Mouse (Mus musculus) layer of hippocampus, postnatal 14 days (tissue): ENCODE measurements around the gene Clk1. TPM values are rescaled to one million over a fixed set of nuclear protein-coding genes. Genes with fewer than 3 reads are reported as not detected.

ENCODE experiments used
- DNase-seq, 2 experiments: peaks; one replicate each; pipeline ENCODE4 v3.0.0; 2021 to 2022; ENCODE audit warnings: low spot score in 2 of 2, mixed read lengths in 1 of 2
- long read RNA-seq, 2 experiments: library from polyadenylated mRNA; stranded (forward); transcript quantifications; one replicate each; pipeline ENCODE4 v2.0.0; 2021
- total RNA-seq, 2 experiments: library from RNA; stranded (reverse); gene quantifications; 2 replicates each; pipeline ENCODE4 v1.2.3; 2021

Gene Clk1
- 100 to 1,000 TPM; 121 to 136 TPM for total RNA-seq
- long read RNA-seq, experiment 1, full-length matches to known transcripts, result 19 of 29 reads
- long read RNA-seq, experiment 1, partial matches to known transcripts, result 3 of 29 reads
- long read RNA-seq, experiment 1, other reads (novel, unspliced or antisense), result 7 of 29 reads
- long read RNA-seq, experiment 2, full-length matches to known transcripts, result 28 of 34 reads
- long read RNA-seq, experiment 2, partial matches to known transcripts, result 2 of 34 reads
- long read RNA-seq, experiment 2, other reads (novel, unspliced or antisense), result 4 of 34 reads

DNA sequence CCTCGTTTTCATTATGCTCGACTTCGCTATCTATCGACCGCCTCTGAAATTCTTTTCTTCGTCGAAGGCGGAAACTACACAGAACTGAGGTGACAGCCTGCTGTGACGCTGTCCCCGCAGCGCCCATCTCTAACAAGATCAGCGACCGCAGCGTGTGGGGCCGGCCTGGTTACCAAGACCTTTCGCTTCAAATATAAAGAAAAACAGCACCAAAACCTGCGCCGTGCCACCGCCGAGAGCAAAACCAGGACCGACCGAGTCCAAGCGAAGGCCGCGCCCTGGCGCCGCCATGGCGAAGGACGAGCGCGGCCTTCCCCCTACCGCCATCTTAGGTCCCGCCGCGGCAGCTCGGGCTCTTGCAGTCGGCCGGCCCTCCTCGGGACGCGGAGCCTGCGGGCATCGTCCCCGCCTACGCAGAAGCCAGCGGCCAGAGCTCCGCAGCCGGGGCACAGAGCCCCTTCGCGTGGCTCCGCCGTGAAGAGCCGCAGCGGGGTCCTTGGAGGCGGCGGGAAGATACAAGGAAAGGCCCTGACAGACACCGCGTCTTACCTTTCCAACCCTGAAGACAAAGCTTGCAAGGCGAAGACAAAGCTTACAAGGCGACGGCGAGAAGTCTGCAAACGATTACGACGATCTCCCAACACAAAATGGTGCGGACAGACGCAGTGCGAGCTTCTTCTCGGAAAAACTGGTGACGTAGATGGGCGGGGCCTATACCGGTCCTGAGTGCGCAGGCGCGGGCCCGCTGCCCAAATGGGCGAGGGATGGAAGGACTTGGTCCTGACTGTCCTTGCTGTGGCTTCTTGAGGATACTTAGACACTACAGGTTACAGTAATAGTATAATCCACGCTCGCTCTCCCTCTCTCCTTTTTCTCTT is at the start of gene Clk1:
Gene Clk1 (minus strand): TSS at position 696 of the 878 bp plus-strand sequence.
- DNase-seq, result peak; percentile 98

DNA sequence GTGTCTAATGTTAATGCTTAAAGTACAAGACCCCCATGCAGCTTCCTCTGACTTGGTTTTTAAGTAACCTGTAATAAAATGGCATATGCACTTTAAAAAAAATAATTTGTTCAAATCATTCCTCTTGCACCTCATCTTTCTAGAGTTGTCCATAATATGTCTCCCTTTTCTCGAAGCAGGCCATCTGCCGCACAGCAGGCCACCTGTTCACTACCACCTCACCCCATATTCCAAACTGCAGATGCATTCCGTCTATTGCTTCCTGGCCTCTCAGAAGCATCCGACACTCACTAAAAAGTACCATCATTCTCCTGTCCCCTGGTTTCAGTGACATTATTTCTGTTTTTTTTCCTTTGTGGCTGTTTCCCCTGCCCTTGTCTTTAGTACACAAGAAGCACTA is 41.7 kb upstream of the Clk1 start:
- no peak for DNase-seq

DNA sequence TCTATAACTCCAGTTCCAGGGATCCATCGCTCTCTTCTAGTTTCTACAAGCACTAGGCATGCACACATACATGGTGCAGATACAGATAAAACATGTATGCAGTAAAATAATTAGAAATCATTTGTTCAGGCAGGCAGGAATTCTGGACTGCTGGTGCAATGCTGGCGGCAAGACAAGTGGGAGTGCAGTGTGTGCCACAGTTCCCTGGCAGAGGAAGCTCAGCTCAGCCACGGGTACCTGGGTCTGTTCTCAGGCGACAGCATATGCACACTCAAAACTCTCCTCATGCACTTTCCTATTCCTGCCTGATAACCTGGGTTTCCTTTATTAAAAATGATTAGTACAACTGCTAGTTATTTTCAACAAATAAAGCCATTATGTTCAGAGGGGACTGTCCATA is 41.2 kb upstream of the Clk1 start:
- no peak for DNase-seq

DNA sequence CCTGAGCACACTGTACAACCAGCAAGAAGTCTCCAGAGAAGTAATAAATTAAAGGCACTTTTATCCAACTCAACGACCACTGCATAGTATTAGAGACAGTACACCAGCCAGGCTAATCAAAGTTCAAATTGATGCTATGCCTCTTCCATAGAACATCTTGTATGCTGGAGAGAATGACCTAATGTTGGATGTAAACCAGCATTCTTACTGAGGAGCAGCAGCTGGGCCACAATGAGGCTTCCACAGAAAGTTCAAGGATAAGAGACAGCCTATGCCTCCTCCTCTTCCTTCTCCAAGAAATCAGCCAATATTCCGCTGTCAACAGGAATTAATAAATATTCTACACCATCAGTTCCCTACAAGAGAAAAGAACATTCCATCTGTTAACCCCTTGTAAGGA is 40.1 kb upstream of the Clk1 start:
- DNase-seq, result no peak

DNA sequence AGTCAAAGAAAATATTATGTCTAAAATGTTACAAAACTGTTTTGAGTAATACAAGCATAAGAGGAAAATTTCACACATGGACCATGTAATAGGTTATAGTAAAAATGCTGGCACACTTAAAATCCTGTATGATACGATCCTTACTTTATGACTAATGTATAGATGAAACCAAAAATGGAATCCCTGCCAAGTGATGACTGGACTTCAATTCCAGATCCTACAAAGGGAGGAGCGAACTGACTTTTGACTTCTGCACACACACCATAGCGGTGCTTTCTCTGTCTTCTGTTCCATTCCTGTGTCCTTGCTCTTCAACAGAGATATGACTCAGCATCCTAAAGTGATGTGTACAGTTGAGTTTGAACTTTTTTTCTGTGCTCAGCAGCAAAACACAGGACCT is 36.7 kb upstream of the Clk1 start:
- no peak for DNase-seq

DNA sequence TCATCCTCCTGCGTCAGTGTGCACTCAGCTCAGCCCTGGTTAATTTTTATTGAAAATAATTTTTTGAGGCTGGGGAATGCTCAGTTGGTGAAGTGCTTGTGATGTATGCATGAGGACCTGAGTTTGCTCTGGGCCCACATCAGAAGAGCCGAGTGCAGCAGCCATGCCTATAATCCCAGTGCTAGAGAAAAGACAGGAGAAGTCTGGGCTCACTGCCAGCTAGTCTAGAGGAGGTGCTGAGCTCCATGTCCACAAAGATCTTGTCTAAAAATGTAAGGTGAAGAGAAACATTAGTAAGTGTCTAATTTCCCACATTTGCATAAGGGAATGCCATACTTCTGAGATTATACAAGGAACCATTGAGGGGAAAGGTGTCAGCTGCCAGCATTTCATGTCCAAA is 35.0 kb upstream of the Clk1 start:
- no peak for DNase-seq

DNA sequence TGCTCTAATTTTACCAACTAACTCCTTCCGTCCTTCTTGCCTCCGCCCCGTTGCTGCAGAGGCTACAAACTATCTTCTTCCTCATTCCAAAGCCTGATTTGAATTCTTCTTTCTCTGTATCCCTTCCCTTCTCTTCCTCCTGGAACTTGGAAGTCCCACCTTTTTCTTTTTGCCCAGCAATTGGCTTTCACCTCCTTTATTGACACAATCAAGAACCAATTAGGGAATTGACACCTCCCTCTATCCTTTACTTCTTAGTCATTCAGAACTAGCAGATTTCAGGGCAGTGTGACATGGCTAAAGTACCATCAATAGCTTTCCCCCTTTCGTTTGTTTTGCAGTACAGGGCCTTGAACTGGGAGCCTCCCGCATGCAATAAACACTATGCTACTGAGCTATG is 34.3 kb upstream of the Clk1 start:
- no peak for DNase-seq

DNA sequence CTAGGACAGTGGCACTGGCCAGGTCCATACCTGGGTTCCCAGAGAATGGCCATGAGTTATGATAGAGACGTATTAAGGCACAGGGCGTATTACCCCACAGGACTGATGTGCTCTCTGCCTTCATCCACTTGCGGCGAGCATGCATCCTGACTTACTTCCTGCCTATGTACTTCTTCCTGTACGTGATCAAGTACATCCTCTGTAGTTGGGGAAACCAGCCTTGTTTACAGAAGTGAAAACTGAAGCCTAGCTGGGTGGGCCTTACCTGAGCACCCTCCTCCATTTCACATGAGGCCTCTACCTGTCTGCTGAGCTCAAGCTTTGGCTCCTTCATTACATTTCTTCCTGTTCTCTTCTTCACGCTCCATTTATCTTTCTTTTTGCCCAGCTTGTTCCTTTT is 30.4 kb upstream of the Clk1 start:
- no peak for DNase-seq

DNA sequence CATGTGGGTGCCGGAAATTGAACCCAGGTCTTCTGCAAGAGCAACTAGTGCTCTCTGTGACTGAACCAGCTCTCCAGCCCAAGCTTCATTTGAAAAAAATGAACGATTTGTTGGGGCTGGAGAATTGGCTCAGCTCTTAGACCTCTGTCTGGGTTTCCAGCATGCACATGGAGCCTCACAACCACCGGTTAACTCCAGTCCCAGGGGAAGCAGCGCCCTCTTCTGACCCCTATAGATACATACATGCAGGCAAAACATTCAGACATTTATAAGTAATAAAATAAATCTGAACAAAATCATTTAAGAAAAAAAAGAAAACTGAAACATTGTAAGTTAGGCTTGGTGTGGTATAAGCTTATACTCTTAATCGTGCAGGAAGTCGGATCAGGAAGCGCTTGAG is 24.5 kb upstream of the Clk1 start:
- no peak for DNase-seq

DNA sequence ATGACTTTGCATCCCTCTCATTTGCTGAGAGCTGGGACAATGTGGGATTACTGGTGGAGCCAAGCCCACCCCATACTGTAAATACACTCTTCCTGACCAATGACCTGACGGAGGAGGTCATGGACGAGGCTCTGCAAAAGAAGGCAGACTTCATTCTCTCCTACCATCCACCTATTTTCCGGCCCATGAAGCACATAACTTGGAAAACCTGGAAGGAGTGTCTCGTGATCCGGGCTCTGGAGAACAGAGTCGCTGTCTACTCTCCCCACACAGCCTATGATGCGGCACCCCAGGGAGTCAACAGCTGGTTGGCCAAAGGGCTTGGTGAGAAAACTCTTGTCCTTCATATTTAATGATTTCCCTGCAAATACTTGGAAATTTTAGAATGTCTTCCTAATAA is 23.9 kb upstream of the Clk1 start:
- DNase-seq, result no peak

DNA sequence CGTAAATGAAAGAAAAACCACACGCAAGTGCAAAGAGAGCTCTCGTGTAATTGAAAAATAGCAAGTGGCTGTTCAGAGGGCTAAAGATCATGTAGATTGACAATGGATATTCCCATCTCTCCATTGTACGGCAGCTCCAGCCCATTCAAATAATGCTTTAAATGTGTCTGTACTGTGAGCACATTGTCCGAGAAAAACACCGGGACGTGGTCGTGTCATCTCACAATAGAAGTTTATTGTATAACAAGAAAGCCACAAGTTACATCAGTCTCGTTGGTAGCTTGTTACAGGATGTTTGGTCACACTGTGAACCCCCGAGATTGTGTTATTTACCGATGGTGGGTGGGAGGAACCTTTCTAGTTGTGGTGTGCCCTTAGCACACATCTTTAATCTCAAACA is 22.0 kb upstream of the Clk1 start:
- DNase-seq, result no peak

DNA sequence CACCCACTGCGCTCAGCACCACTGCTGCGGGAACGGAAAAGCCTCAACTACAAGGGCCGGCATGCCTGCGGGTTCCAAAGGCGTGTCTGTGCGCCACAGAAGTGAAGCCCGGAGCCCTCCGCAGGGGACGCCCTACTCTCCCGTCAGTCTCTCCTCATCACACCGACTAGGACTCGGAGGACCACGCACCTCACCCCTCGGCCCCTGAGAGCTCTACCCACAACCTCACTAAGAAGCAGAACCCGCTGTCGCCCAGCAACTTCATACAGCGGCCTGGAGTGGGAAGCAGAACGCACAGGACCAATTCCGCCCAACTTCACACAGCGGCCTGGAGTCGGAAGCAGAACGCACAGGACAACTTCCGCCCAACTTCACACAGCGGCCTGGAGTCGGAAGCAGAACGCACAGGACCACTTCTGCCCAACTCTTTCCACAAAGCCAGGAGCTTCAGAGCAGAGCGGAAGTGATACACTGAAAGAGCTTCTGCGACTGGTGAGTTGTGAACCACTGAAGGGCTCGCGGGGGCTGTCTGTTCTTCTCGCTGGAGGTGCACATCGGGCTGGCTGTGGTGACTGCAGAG is 21.4 kb upstream of the Clk1 start, which contains the start of the genes Nif3l1 and Ppil3:
Gene Nif3l1 (plus strand): TSS at position 9 of the 580 bp plus-strand sequence.
Gene Ppil3 (minus strand): TSS at position 344 of the 580 bp plus-strand sequence.
- DNase-seq, result peak; percentile 94

DNA sequence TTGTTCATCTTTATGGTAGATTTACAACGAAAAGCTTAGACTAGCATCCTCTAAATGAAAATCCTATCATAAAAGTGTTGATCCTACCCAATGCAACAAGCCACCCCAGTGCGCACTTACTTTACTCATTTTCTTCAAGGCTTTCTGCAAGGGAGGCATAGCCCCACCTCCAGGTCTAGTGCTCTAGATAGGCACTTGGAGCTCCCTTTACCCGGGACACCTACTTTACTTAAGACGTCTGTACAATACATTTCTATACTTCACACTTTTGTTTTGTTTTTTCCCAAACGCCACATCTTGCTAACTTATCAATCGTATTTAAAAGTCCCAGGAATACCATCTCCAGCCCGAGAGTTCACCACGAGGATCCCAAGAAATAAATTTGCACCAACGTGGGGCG is 20.8 kb upstream of the Clk1 start:
- DNase-seq, result no peak

DNA sequence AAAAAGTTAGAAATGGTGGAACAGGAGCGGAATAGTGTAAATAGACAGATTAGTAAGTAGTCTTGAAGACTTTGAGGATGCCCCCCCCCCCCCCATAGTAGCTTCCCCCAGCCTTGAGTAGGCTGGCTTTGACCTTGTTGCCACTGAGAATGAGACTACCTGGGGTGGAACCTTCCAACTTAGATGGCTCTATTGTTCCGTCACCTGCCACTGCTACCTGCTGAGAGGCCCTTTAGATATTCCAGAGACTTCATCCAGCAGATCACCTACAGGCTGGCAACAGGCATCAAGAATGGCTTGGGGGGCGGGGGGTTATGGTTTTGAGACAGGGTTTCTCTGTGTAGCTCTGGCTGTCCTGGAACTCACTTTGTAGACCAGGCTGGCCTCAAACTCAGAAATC is 685 bp upstream of the Clk1 start:
- no peak for DNase-seq

DNA sequence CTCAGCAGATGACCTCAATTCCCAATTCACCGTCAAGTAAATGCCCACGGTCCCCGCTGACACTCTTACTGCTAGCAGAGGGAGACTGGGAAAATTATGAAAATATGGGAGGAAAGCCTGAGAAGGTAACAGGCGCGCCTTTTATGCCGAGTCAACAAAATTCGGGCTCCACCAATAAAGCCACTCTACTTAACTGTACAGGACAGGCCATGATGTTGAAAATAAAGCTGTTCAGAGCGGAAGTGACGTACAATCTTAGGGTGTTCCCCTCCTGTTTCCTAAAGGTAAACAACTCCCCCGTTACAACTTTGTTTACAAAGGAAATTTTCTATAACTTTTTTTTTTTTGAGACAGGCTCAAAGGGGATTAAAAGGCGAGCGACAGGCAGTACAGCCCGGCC is 987 bp downstream of the Clk1 start:
- DNase-seq, result peak in 1 of 2 experiments; percentile 27

DNA sequence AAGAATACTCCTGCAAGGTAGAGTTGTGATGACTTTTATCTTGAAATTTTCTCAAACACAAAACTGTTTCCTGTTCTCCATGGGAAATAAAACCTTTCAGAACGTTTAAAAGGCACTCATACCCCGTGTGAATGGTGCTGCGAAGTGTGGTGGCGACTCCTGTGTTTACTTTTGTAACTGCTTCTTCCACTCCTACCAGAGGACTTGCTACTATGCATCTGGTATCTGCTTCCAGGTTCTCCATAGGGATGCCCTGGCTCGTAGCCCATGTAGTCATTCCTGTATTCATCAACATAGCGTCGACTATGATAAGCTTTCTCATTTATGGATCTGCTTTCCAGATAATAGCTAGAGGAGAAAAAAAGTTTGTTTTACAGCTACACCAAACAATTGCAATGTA is 2.9 kb downstream of the Clk1 start:
- DNase-seq, result no peak

DNA sequence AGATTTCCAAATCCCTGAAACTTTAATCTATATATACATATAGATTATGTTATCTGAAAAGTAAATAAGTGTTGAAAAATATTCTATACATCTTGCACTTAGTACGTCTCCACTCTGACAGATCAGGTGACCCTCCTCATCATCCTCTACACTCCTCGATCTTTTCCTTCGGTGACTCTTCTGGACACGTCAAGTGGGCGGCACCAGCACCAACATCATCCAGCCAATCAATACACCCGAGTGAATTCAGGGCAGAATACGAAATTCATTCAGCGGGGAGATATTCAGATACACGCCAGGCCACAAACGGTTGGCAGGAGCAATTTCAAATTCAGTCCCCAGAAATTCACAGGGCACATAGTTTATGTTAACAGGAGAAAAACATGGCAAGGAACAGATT is 3.8 kb downstream of the Clk1 start:
- DNase-seq, result no peak

DNA sequence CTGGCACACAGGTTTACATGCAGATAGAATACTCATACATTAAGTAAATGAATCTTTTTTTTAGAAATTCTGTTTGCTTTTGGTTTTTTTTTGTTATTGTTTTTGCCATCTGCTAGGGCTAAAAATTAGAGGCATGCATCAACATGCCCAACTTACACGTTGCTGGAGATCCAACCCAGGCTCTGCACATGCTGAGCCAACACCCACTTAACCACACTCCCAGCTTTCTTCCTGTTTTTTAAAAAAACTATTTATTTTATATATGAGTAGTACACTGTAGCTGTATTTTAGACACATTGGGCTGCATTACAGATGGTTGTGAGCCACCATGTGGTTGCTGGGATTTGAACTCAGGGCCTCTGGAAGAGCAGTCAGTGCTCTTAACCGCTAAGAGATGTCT is 7.8 kb downstream of the Clk1 start:
- no peak for DNase-seq

DNA sequence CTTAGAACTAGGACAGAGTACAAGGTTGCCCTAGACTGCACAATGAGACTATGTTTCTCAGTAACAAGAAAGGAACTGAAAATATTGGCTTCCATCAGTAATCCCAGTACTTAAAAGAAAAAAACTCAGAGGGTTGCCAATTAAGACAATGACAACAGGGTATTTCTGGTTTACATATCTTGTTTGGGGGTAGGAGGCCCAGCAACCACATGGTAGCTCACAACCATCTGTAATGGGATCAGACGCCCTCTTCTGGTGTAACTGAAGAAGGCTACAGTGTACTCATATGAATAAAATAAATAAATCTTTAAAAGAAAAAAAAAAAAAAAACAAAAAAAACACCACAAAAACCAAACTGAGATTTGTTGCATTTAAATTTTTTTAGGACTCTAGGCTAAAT is 8.4 kb downstream of the Clk1 start:
- no peak for DNase-seq

DNA sequence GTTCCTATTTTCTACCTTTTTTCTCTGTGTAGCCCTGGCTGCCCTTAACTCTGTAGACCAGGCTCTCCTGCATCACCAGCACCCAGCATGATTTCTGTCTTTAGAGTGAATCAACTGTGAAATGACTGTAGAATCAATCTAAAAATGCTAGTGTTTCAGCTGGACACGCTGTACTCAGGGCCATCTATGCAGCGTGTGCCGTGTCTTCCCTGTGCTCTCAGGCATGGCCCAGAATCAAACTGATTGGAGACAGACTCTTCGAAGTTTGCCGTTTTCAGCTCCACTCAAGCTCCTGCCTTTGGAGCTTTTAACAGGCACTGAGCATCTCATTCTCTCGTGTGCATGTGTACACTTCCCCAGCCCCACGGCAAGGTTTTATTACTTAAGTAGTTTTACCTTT is 13.1 kb downstream of the Clk1 start:
- DNase-seq, result no peak

DNA sequence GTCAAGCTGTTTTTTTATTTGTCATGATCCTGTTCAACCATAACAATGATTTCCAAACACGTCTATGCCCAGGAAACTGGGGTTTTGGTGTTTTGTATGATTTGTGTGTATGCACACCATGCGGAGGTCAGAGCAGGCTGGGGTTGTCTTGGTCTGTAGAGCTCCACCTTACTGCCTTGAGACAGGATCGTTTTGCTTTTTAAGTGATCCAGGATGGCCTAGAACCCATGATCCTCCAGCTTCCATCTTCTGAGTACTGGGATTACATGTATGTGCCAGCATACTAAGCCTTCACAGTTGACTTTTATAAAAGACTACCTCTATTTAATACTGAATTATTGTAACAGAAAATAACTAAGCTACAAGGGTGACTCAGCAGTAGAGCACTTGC is 13.7 kb downstream of the Clk1 start:
- DNase-seq, result no peak

DNA sequence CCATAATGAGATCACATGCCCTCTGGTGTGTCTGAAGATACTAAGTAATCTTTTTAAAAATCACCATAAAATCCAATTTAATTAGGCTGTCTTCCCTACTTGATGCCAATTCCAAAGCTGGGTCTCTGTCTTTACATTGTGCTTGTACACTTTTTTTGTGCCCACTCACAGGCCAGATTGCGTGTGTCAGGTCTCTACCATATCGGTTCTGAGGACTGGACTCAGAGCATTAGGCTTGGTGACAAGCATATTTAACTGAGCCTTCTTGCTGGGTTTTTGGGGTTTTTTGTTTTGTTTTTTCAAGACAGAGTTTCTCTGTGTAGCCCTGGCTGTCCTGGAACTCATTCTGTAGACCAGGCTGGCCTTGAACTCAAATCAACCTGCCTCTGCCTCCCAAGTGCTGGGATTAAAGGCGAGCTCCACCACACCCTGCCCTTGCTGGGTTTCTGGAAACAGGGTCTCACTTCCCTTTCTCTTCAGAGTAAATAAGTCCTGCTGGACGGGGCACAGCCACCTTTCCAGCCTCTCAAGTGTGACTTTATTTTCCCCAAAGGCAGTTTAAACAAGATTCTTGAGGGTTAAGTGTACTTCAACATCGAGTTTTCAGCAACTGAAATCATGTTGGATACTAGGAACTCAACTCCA is 14.2 kb downstream of the Clk1 start:
- no peak for DNase-seq
